Mouse (Mus musculus) thymus, adult 2 months (tissue): ENCODE results near the gene Nek8.

ENCODE experiments used
- CTCF ChIP-seq: fragments of 200-500 bp; IDR thresholded peaks from 2 replicates; pipeline ENCODE4 v1.5.1; 2012; ENCODE audit warnings: mild to moderate bottlenecking, control low read depth, low read length, moderate library complexity, borderline replicate concordance; ENCODE audit not compliant: control insufficient read depth, poor library complexity, insufficient read depth; ENCODE audit errors: extremely low read depth
- POLR2A ChIP-seq: fragments of 200-500 bp; IDR thresholded peaks from 2 replicates; pipeline ENCODE4 v1.6.1; 2012; ENCODE audit warnings: mild to moderate bottlenecking, low read length, control low read depth, moderate library complexity; ENCODE audit not compliant: control insufficient read depth, poor library complexity, insufficient read depth; ENCODE audit errors: extremely low read depth

DNA sequence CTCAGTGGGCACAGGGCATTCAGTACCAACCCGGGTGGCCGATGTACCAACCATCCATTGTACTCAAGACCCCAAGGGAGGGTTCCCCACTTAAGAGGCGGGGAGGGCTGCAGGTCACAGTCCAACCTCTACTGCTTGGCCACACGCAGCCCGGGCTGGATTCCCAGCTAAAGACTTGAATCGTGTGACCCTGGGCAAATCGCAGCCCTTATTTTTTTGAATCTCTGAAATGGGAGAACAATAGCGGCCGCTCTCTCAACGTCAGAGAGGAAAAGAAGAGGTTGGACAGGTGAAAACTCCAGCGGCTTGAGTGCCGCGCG is 11.9 kb downstream of the Nek8 start:
- no peak for TF ChIP-seq POLR2A
- no peak for TF ChIP-seq CTCF
